Comparison of ENCODE assay signal across 2 mouse cellular contexts in the genomic region with DNA sequence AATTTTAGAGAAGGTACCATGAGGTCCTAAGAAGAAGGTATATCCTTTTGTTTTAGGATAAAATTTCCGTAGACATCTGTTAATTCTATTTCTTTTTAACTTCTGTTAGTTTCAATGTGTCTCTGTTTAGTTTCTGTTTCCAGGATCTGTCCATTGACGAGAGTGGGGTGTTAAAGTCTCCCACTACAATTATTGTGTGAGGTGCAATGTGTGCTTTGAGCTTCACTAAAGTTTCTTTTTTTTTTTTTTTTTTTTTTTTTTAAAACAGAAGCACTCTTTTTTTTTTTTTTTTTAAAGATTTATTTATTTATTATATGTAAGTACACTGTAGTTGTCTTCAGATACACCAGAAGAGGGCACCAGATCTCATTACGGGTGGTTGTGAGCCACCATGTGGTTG. TPM values are rescaled to one million over a fixed set of nuclear protein-coding genes. Genes with fewer than 3 reads are reported as not detected.
DNase-seq lines count a peak whose midpoint lies in the region; TF ChIP-seq lines count a peak whose summit lies in the region.
"Not testable (repeated sequence)": the region's sequence is repeated elsewhere in the genome, so short reads cannot be mapped to it uniquely, and the experiment has no call there.

No protein-coding gene starts in this region.

- in situ Hi-C loops in ES-E14 (cut with MboI; ENCODE audit: low sequenced_read_pairs in 2 of 2, unreplicated experiment in 2 of 2), result not testable (repeated sequence)

- not testable (repeated sequence) for H3K27me3 ChIP-seq in MEL (ENCODE audit: control insufficient read depth in 1 of 2, insufficient read depth in 2 of 2, low read length in 2 of 2)

- DNase-seq in ES-E14 (ENCODE audit: low read depth, low spot score); MEL (ENCODE audit: low read depth, low spot score): not testable (repeated sequence)

- not testable (repeated sequence) for H3K9me3 ChIP-seq in ES-E14 (ENCODE audit: control insufficient read depth, insufficient read depth, low read depth, low read length); MEL (replicated peaks; ENCODE audit: insufficient read depth, low read length)

- H3K4me1 ChIP-seq in ES-E14 (ENCODE audit: control insufficient read depth in 2 of 2, insufficient read depth in 2 of 2, low read length in 2 of 2, poor library complexity in 1 of 2); MEL (ENCODE audit: control insufficient read depth in 1 of 2, insufficient read depth in 2 of 2, low read length in 2 of 2): not testable (repeated sequence)

- H3K27ac ChIP-seq in ES-E14 (ENCODE audit: insufficient read depth, low read depth, low read length, poor library complexity, severe bottlenecking); MEL (ENCODE audit: control insufficient read depth, low read depth, low read length): not testable (repeated sequence)

- TF ChIP-seq RAD21 in MEL (IDR thresholded peaks at IDR 0.05; ENCODE audit: low read depth, low read length), result not testable (repeated sequence)

- not testable (repeated sequence) for H3K4me3 ChIP-seq in ES-E14 (ENCODE audit: insufficient read depth in 1 of 2, low read depth in 1 of 2, low read length in 2 of 2, poor library complexity in 1 of 2, severe bottlenecking in 1 of 2); MEL (ENCODE audit: control insufficient read depth in 1 of 2, insufficient read depth in 1 of 2, low read depth in 2 of 2, low read length in 2 of 2)

- not testable (repeated sequence) for H3K79me2 ChIP-seq in MEL (ENCODE audit: control insufficient read depth, insufficient read depth, low read length, poor library complexity)

- not testable (repeated sequence) for TF ChIP-seq CTCF in MEL (IDR thresholded peaks at IDR 0.05 in 2 of 3, conservative IDR thresholded peaks at IDR 0.05 in 1 of 3; ENCODE audit: control insufficient read depth in 1 of 3, insufficient read depth in 1 of 3, low read depth in 2 of 3, low read length in 3 of 3, poor library complexity in 1 of 3, severe bottlenecking in 1 of 3)

- peaks cover 10% of the 10 kb centered on the region for H3K36me3 ChIP-seq in ES-E14 (ENCODE audit: control insufficient read depth, insufficient read depth, low read length, poor library complexity, severe bottlenecking)
- H3K36me3 ChIP-seq in MEL (ENCODE audit: control insufficient read depth in 1 of 2, insufficient read depth in 2 of 2, low read length in 2 of 2), result peaks cover 2 to 25% of the 10 kb centered on the region in 2 experiments; a peak in 3 of 4 replicates

- H3K9ac ChIP-seq in ES-E14 (ENCODE audit: insufficient read depth, low read depth, low read length, poor library complexity, severe bottlenecking); MEL (ENCODE audit: control insufficient read depth, low read depth, low read length, poor library complexity, severe bottlenecking): not testable (repeated sequence)

- not testable (repeated sequence) for TF ChIP-seq EP300 in MEL (IDR thresholded peaks at IDR 0.05; ENCODE audit: low read depth in 1 of 2, low read length in 2 of 2)

- TF ChIP-seq POLR2A in MEL (IDR thresholded peaks at IDR 0.05; ENCODE audit: control insufficient read depth in 1 of 2, insufficient read depth in 1 of 2, low read depth in 1 of 2, low read length in 2 of 2, poor library complexity in 1 of 2), result not testable (repeated sequence)

TF ChIP-seq in ES-E14, 5 proteins besides CTCF, POLR2A, EP300 and RAD21:
- peak; percentile 75 for TF ChIP-seq ZNF384 (IDR thresholded peaks at IDR 0.05; ENCODE audit: low read depth, low read length)

TF ChIP-seq in MEL, 35 proteins besides CTCF, POLR2A, EP300 and RAD21:
- peak; percentile 67 for TF ChIP-seq ZNF384 (IDR thresholded peaks at IDR 0.05; ENCODE audit: low read depth, low read length)

RNA-seq across cellular contexts. Expression of a gene that starts 30.6 kb away (rescaled TPM):
- total RNA-seq in ES-E14 (2012; rRNA removed) (30.4 and 31.9 TPM in 2 replicates), MEL (2012; rRNA removed) (32.4 and 42.1 TPM in 2 replicates)
- polyA plus RNA-seq in MEL (2012; ENCODE audit: insufficient read depth in 1 of 2, insufficient read length in 2 of 2, low read depth in 1 of 2, low replicate concordance in 2 of 2, missing spikeins in 1 of 2), result 10 to 100 TPM in 1 of 2 experiments, not detected in 1; 35.1 TPM
